ENCODE assay signal across 23 mouse cellular contexts in genomic region chr2:104064152-104064551, GRCm38 (mm10). TPM values are rescaled to one million over a fixed set of nuclear protein-coding genes. Genes with fewer than 3 reads are reported as not detected.
"Had no signal": no experiment of that assay in that cellular context is flagged by ENCODE, and none has a peak within 500 bp of the region (broad histone marks: within the 10 kb centered on the region; RNA-seq: fewer than 3 reads in every experiment).

No protein-coding gene starts in this region.

- H3K4me1 ChIP-seq: limb, embryonic 10.5 days; limb, embryonic 13.5 days; midbrain, embryonic 13.5 days had no signal

- H3K9me3 ChIP-seq: limb, embryonic 10.5 days; limb, embryonic 13.5 days; midbrain, embryonic 13.5 days had no signal

- H3K27me3 ChIP-seq: limb, embryonic 13.5 days; midbrain, embryonic 13.5 days had no signal

- H3K4me2 ChIP-seq: limb, embryonic 13.5 days; lung, embryonic 14.5 days; midbrain, embryonic 13.5 days had no signal

- H3K9ac ChIP-seq: limb, embryonic 13.5 days; lung, embryonic 14.5 days; midbrain, embryonic 13.5 days had no signal

- ATAC-seq: intestine, embryonic 16.5 days; lung, postnatal 0 days; midbrain, embryonic 13.5 days had no signal

- DNase-seq: kidney, adult 18-20 months; kidney, adult 9 months; kidney, postnatal 25 days; layer of hippocampus, adult 9-11 months; lung, embryonic 14.5 days; thymus, postnatal 25 days had no signal

- H3K4me3 ChIP-seq: layer of hippocampus, adult 2 months; limb, embryonic 10.5 days; limb, embryonic 13.5 days; midbrain, embryonic 13.5 days had no signal

- H3K27ac ChIP-seq: layer of hippocampus, adult 2 months; limb, embryonic 10.5 days; limb, embryonic 13.5 days; macrophage; midbrain, embryonic 13.5 days had no signal

RNA-seq across cellular contexts. Expression of gene Gm10912, which starts 1.5 kb away (rescaled TPM):
- polyA plus RNA-seq: intestine, embryonic 16.5 days; kidney, embryonic 16.5 days; large intestine, adult 2 months; limb, embryonic 10.5 days; lung, embryonic 14.5 days; lung, postnatal 0 days; macrophage; midbrain, embryonic 13.5 days; midbrain, postnatal 0 days; neural tube, embryonic 11.5 days; neural tube, embryonic 14.5 days; stomach, embryonic 16.5 days had no signal

RNA-seq across cellular contexts. Expression of gene Gm10799, which starts 4.2 kb away (rescaled TPM):
- polyA plus RNA-seq: intestine, embryonic 16.5 days; kidney, embryonic 16.5 days; large intestine, adult 2 months; limb, embryonic 10.5 days; limb, embryonic 13.5 days; liver, adult 2 months; lung, embryonic 14.5 days; lung, postnatal 0 days; macrophage; midbrain, embryonic 13.5 days; midbrain, postnatal 0 days; neural tube, embryonic 11.5 days; neural tube, embryonic 14.5 days; small intestine, adult 2 months; spleen, adult 2 months; stomach, embryonic 16.5 days; thymus, postnatal 0 days had no signal

RNA-seq across cellular contexts. Expression of gene Cd59b, which starts 5.5 kb away (rescaled TPM):
- polyA plus RNA-seq: macrophage had no signal

RNA-seq across cellular contexts. Expression of gene 4931422A03Rik, which starts 36.0 kb away (rescaled TPM):
- polyA plus RNA-seq: large intestine, adult 2 months; liver, adult 2 months; macrophage; small intestine, adult 2 months; spleen, adult 2 months had no signal
